Mouse (Mus musculus) lung, embryonic 14.5 days (tissue): ENCODE results near the gene Dixdc1. TPM values are rescaled to one million over a fixed set of nuclear protein-coding genes. Genes with fewer than 3 reads are reported as not detected.

Source experiments
- ATAC-seq: fragments of 200-750 bp; cut with Nextera tagmentation; 2 replicates; pipeline ENCODE4 v1.8.0; 2017; ENCODE audit warnings: mild to moderate bottlenecking, moderate TSS enrichment, moderate library complexity; ENCODE audit not compliant: insufficient read depth
- DNase-seq: peaks from one replicate; pipeline ENCODE4 v3.0.0-alpha.2; 2015
- H3K27ac ChIP-seq: fragments of 300-500 bp; sonication (generic); 2 replicates; pipeline ENCODE4 v1.5.1; 2014; ENCODE audit warnings: low read depth, mild to moderate bottlenecking, moderate library complexity
- H3K27me3 ChIP-seq: fragments of 300-500 bp; sonication (generic); 2 replicates; pipeline ENCODE4 v1.6.1; 2014; ENCODE audit warnings: low read length, control low read depth; ENCODE audit not compliant: insufficient read depth
- H3K36me3 ChIP-seq: fragments of 300-500 bp; sonication (generic); 2 replicates; pipeline ENCODE4 v1.6.1; 2014; ENCODE audit warnings: control low read depth; ENCODE audit not compliant: insufficient read depth
- H3K4me1 ChIP-seq: fragments of 300-500 bp; sonication (generic); 2 replicates; pipeline ENCODE4 v1.6.1; 2014; ENCODE audit warnings: antibody characterized with exemption, control low read depth; ENCODE audit not compliant: insufficient read depth
- H3K4me2 ChIP-seq: fragments of 300-500 bp; sonication (generic); 2 replicates; pipeline ENCODE4 v1.6.1; 2014; ENCODE audit warnings: mild to moderate bottlenecking
- H3K4me3 ChIP-seq: fragments of 300-500 bp; sonication (generic); 2 replicates; pipeline ENCODE4 v1.5.1; 2014; ENCODE audit warnings: low read depth, low read length
- H3K9ac ChIP-seq: fragments of 300-500 bp; sonication (generic); 2 replicates; pipeline ENCODE4 v1.6.1; 2014
- H3K9me3 ChIP-seq: fragments of 300-500 bp; sonication (generic); 2 replicates; pipeline ENCODE4 v1.6.1; 2016; ENCODE audit warnings: low read depth, low read length, control low read depth
- CTCF ChIP-seq: IDR thresholded peaks from 2 replicates; pipeline ENCODE4 v1.5.1; 2016; ENCODE audit warnings: antibody characterized with exemption, low read depth
- WGBS: fragments of 180-500 bp; shearing (Covaris S2); extraction: QIAGEN DNeasy Blood & Tissue Kit; methylation state at CpG from one replicate; pipeline ENCODE4 v1.1.7; 2014; 5-methylcytosine and 5-hydroxymethylcytosine counted together
- polyA plus RNA-seq: library from polyadenylated mRNA; unstranded; fragments of >200 nt; fragmentation: Nextera tagmentation; extraction: Ambion mirVana; gene quantifications from 2 replicates; pipeline ENCODE4 v1.2.1, GENCODE M21; 2014

Gene Dixdc1
- polyA plus RNA-seq, 1 experiment from 2014 or later = 11.6 TPM

DNA sequence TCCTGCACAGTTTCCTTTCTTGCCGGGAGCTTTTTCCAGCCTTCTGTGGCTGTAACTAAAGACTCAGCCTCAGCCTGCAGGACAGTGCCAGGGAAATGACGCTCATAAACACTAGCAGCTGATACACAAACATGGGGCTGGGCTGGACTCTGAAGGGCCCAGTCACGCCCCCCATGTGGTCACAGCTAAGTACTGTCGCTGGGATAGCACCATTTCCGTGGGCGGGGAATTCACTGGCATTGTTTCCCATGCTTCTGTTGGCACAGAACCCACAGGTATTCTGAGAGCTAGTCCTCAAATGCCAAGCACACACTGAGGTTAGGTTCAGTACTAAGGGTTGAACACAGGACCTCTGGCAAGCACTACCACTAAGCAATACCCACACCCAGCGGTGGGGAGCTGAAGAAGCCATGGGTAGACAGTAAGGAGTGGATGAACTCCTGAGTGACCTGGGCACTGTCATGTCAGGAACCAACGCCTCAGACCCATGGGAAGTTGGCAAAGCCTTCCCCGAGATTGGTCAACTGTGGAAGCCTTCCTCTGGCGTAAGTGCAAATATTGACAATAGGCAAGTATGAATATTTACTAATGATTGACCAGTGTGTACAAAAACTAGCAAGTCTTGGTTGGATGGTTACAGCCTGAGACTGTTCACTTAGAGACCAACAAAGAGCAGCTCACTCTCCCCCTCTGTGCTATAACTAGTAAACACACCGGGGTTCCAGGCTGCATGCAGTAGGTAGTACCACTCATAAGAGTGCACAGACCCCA lies 38.2 kb downstream of the Dixdc1 start:
- TF ChIP-seq CTCF = peak; percentile 41
- Histone ChIP-seq H3K27me3 (peaks cover 13% of the 10 kb centered on the region; the same call in 1 of the 2 replicates), H3K4me3 (no peak overlapping the region), H3K36me3 (no peaks in the 10 kb centered on the region), H3K9me3 (no peaks in the 10 kb centered on the region), H3K4me1 (peaks cover 4% of the 10 kb centered on the region; the same call in 1 of the 2 replicates), H3K4me2 (no peak overlapping the region), H3K27ac (no peak overlapping the region), H3K9ac (no peak overlapping the region)
- 51% methylated on average over 11 of the region's 11 CpGs for WGBS
- ATAC-seq (peak; percentile 70; the same call in 1 of the 2 replicates), DNase-seq (peak; percentile 79)

DNA sequence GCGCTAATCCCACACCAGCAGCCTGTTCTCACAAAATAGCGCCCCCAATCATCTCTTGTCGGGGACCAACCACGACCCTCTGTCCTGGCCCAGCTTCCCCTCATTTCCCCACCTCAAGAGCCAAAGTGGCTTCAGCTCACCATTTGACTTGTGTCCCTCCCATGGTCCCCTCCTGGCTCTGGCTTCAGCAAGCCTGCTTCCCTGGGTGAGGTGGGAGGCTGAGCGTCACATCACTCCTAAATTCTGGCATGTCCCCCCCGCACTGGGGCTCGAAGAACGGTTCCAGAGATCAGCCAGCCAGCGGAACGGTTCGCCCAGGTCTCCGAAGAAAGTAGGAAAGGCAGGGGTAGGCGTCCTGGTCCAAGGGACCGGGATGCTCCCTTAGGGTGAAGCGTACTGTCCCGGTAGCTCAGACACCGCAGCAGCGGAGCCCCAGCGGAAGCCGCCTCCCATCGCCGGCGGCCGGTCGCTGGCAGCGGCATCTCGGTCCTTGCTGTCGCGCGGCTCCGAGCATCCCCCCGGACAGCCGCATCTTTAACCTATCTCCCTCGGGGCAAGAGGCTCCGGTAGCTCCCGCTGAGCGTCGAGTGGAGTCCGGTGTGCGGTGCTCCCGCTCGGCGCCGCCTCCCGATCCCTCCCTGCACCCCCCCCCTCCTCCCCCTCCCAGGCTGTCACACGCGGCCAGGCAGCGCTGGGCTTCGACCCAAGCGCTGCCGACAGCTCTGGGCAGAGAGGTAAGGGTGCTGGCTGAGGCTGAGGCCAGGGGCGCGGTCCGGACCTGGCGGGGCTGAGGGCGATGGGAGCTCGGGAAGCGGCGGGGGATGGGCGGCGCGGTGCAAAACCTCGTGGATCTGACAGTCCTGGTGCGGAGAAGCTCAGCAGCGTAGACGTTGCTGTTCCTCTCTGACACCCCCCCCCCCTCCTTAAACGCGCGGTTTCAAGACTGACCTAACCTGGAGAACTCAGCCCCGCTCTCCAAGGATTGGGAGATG lies 40.6 kb downstream of the Dixdc1 start:
- H3K27ac ChIP-seq = no peak overlapping the region
- no peaks in the 10 kb centered on the region for H3K36me3 ChIP-seq
- peaks cover 4% of the 10 kb centered on the region; the same call in 1 of the 2 replicates for H3K4me1 ChIP-seq
- H3K4me3 ChIP-seq = peak overlapping the region; percentile 59
- H3K9ac ChIP-seq = peak overlapping the region; percentile 53
- ATAC-seq = peak; percentile 64
- 1% methylated on average over 70 of the region's 70 CpGs for WGBS
- H3K27me3 ChIP-seq = peaks cover 13% of the 10 kb centered on the region; the same call in 1 of the 2 replicates
- DNase-seq = peak; percentile 43
- no peak for TF ChIP-seq CTCF
- peak overlapping the region; percentile 100 for H3K4me2 ChIP-seq
- H3K9me3 ChIP-seq = no peaks in the 10 kb centered on the region

DNA sequence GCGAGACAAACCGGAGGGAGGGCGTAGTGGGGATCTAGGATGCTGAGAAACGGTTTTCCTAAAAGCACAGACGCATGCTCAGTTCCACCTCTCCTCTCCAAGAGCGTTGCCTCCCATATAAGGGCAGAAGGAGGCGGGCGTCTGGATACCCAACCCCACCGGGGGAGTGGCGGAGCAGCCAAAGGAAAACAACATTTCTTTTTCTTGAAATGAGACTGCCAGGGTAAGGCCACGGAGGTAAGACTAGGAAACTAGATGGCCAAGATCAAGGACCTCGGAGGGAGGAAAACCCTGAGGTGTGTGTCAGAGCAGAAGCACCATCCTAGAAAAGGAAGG lies 41.6 kb downstream of the Dixdc1 start:
- Histone ChIP-seq H3K4me2 (peak overlapping the region; percentile 100), H3K27me3 (peaks cover 13% of the 10 kb centered on the region; the same call in 1 of the 2 replicates), H3K4me1 (peaks cover 4% of the 10 kb centered on the region; the same call in 1 of the 2 replicates), H3K9ac (no peak overlapping the region), H3K36me3 (peaks cover 3% of the 10 kb centered on the region; the same call in 1 of the 2 replicates), H3K4me3 (peak overlapping the region; percentile 21; the same call in 1 of the 2 replicates), H3K9me3 (no peaks in the 10 kb centered on the region), H3K27ac (no peak overlapping the region)
- DNase-seq (peak; percentile 86), ATAC-seq (peak; percentile 72)
- 2% methylated on average over 12 of the region's 12 CpGs for WGBS
- no peak for TF ChIP-seq CTCF

DNA sequence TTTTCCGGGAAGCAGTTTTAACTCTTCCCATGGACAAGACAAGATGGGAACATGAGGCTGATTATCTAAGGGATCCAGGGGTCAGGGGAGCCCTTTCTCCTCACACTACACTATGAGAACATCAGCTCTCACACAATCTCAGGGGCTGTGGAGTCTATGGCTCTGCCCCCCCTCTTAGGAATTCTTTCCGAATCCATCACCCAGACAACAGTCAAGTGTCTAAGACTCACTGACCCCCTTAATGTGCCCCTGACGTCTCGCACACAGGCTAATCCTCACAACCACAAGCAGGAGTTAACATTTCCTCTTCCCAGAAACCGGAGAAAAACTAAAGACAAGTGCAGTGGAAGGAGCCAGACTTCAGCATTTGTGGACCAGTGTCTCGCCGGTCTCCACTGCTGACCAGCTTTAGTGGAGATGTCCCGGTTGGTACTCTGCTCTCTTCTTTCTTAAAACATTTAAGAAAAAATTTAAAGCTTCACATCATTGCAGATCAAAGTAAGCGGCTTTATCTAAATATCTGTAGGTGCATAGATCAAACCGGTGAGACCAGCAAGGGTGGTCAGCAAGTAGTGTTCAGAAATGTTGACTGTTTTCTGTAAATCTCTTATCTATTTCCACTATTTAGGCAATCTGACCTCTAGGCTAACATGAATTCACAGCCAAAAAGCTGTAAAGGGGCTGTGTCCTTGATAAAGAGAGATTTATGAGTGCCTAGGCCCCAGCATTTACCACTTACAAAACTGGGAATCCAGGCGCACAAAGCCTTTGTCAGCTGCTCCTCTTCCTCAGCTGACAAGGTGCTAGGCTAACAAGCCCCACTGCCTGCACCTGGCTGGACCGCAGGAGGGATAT lies 42.2 kb downstream of the Dixdc1 start:
- Histone ChIP-seq H3K9ac (no peak overlapping the region), H3K27ac (no peak overlapping the region), H3K4me2 (peak overlapping the region; percentile 100), H3K4me1 (peaks cover 4% of the 10 kb centered on the region; the same call in 1 of the 2 replicates), H3K27me3 (peaks cover 13% of the 10 kb centered on the region; the same call in 1 of the 2 replicates), H3K36me3 (peaks cover 3% of the 10 kb centered on the region), H3K9me3 (no peaks in the 10 kb centered on the region), H3K4me3 (0 out of 2 replicates have a peak overlapping the region, but pooled peaks have one; percentile 15)
- DNase-seq (no peak), ATAC-seq (no peak)
- 51% methylated on average over 12 of the region's 12 CpGs for WGBS
- no peak for TF ChIP-seq CTCF

DNA sequence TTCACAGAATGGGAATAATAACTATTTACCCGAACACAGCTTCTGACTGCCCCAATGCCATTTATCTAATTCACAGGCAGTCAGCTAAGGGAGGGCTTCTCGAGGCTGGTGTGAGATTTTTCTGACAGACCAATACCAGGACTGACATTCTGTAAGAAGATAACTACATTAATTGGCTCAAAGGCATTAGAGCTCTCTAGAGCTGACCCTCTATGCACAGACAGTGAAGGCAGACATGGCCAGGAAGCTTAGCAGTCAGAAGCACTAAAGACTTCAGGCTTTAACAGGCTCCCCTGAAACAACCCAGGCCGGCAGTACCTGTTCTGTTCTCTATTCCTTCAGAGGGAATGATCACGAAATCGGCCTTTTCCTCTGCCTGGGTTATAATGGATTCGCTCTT lies 44.2 kb downstream of the Dixdc1 start:
- WGBS = 81% methylated on average over 6 of the region's 6 CpGs
- ATAC-seq = no peak
- Histone ChIP-seq H3K9me3 (no peaks in the 10 kb centered on the region), H3K9ac (no peak overlapping the region), H3K4me3 (no peak overlapping the region), H3K27me3 (peaks cover 13% of the 10 kb centered on the region; the same call in 1 of the 2 replicates), H3K27ac (no peak overlapping the region), H3K36me3 (peaks cover 3% of the 10 kb centered on the region), H3K4me1 (peaks cover 4% of the 10 kb centered on the region; the same call in 1 of the 2 replicates), H3K4me2 (no peak overlapping the region)
- no peak for TF ChIP-seq CTCF
- no peak for DNase-seq

DNA sequence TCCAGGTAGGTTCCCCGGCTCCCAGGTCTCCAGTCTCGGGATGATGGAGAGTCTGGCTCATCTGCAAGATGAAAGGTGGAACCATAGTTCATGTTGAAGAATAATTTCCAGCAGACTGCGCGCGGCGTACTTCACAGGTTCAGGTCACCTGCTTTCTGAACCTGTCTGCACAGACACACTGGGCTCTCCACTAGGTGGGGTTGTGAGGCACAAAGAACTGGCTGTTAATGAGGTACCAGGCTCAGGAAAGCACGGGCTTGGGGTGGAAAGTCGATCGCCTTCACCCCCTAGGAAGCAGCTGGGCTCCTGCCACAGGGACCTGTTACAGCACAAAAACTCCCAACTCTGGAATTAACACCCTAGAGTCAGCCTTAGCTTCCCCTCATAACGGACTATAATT lies 45.7 kb downstream of the Dixdc1 start:
- Histone ChIP-seq H3K4me1 (peaks cover 4% of the 10 kb centered on the region; the same call in 1 of the 2 replicates), H3K9me3 (no peaks in the 10 kb centered on the region), H3K27ac (no peak overlapping the region), H3K36me3 (peaks cover 8% of the 10 kb centered on the region), H3K4me3 (no peak overlapping the region), H3K9ac (no peak overlapping the region), H3K4me2 (no peak overlapping the region), H3K27me3 (peaks cover 5% of the 10 kb centered on the region; the same call in 1 of the 2 replicates)
- ATAC-seq (peak; percentile 47; the same call in 1 of the 2 replicates), DNase-seq (peak; percentile 68)
- peak; percentile 73 for TF ChIP-seq CTCF
- 24% methylated on average over 10 of the region's 10 CpGs for WGBS
